Mouse (Mus musculus) CD8-positive naive resting alpha-beta T cell, adult 2 months (primary cell): Measurements from ENCODE around the gene Npat.

Experiments
- DNase-seq, 2 experiments: peaks; one replicate each; pipeline ENCODE4 v3.0.0; 2022; ENCODE audit warnings: low read depth in 2 of 2, low spot score in 2 of 2

The Npat gene

GRCm38 (mm10) chr9:53609306-53609967, 72.6 kb downstream of the Npat start:
- no peak for DNase-seq

GRCm38 (mm10) chr9:53609968-53610781, 73.3 kb downstream of the Npat start, which contains the start of gene Acat1:
TSS of gene Acat1 (minus strand) at chr9:53610382.
- peak; percentile 67 to 78 for DNase-seq

- DNase-seq: no peak
Observed at GRCm38 (mm10) chr9:53614286-53614685, 77.4 kb downstream of the Npat start.

GRCm38 (mm10) chr9:53615246-53615645, 78.4 kb downstream of the Npat start:
- no peak for DNase-seq
